Mouse (Mus musculus): ENCODE data around the gene Calm4.

DNA sequence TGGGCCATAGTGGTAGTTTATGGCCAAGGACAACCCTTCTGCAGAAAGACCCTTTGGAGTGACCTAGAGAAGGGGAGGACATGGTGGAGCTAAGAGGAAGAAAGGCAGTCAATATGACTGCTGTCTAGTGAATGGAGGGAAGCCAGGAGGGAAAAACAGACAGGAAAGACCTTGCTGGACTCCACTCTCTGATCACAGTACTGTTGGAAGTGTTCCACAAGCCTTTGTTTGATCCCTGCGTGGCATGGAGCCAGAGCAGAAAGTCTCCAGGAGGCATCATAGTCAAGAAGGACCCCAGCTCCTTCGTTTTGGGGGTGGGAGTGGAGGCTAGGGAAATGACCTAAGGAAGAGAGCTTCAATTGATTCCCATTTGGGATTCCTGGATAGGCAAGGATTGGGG is 32.4 kb upstream of the Calm4 start:
- no peak for TF ChIP-seq POLR2A (IDR thresholded peaks at IDR 0.05; ENCODE audit: insufficient read depth, low read depth, low read length)
- TF ChIP-seq CTCF (IDR thresholded peaks at IDR 0.05; ENCODE audit: insufficient read depth, low read depth, low read length), result no peak
